ENCODE assay signal across 31 mouse cellular contexts in the genomic region with DNA sequence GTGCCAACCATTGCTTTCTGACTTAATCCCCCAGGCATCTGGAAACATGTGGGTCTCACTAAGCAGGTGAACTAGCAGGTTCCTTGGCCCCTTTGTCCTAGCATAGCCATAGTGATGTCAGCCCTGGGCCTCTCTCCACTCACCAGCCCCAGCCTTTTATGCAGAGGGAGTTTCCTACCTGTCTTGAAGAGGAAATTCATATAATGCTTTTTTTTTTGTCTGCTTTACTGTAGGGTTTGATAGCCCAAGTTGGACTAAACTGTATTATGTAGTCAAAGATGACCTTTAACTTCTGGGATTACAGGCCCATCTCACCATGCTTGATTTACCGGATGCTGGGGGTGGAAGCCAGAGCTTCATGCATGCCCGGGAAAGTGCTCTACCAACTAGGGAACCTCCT. TPM values are rescaled to one million over a fixed set of nuclear protein-coding genes. Genes with fewer than 3 reads are reported as not detected.
"Had no signal": no experiment of that assay in that cellular context is flagged by ENCODE, and none has a peak within 500 bp of the region (broad histone marks: within the 10 kb centered on the region; RNA-seq: fewer than 3 reads in every experiment).

No protein-coding gene starts in this region.

- H3K27me3 ChIP-seq: liver, embryonic 13.5 days had no signal

- DNase-seq: kidney, postnatal 25 days; layer of hippocampus, postnatal 36 days; liver, embryonic 13.5 days; lung, adult 2 months; lung, postnatal 14 days; lung, postnatal 4 days; midbrain, embryonic 14.5 days; thymus, adult 2 months; thymus, postnatal 14 days; thymus, postnatal 4 days had no signal

- H3K4me2 ChIP-seq: liver, embryonic 13.5 days; midbrain, embryonic 11.5 days had no signal

- H3K4me3 ChIP-seq: layer of hippocampus, adult 2 months; left cerebral cortex, adult 2 months; liver, embryonic 13.5 days had no signal

- H3K9ac ChIP-seq: liver, embryonic 13.5 days had no signal

- H3K9me3 ChIP-seq: liver, embryonic 13.5 days had no signal

- H3K27ac ChIP-seq: kidney, postnatal 0 days; layer of hippocampus, adult 2 months; left cerebral cortex, adult 2 months; liver, embryonic 13.5 days; stomach, postnatal 0 days had no signal

RNA-seq across cellular contexts. Expression of gene Gm45233, which starts 5.9 kb away (rescaled TPM):
- total RNA-seq: liver, adult 2 months; megakaryocyte-erythroid progenitor cell, adult 5-6 weeks had no signal
- polyA plus RNA-seq: large intestine, adult 2 months; liver, embryonic 13.5 days; lung, embryonic 16.5 days; midbrain, embryonic 11.5 days; midbrain, embryonic 14.5 days; neural tube, embryonic 11.5 days; spleen, adult 2 months had no signal

RNA-seq across cellular contexts. Expression of gene Cldnd2, which starts 9.2 kb away (rescaled TPM):
- total RNA-seq: layer of hippocampus, adult 2 months; layer of hippocampus, postnatal 10 days; layer of hippocampus, postnatal 36 days; left cerebral cortex, adult 2 months; left cerebral cortex, postnatal 10 days; left cerebral cortex, postnatal 36 days; liver, adult 2 months; megakaryocyte-erythroid progenitor cell, adult 5-6 weeks; midbrain, postnatal 0 days had no signal
- polyA plus RNA-seq: large intestine, adult 2 months; limb, embryonic 11.5 days; limb, embryonic 14.5 days; liver, embryonic 13.5 days; liver, embryonic 16.5 days; lung, adult 2 months; lung, embryonic 16.5 days; midbrain, embryonic 11.5 days; midbrain, embryonic 14.5 days; midbrain, postnatal 0 days; neural tube, embryonic 11.5 days; neural tube, embryonic 14.5 days; small intestine, adult 2 months; stomach, embryonic 14.5 days; stomach, postnatal 0 days; thymus, adult 2 months had no signal

RNA-seq across cellular contexts. Expression of gene Nkg7, which starts 12.9 kb away (rescaled TPM):
- total RNA-seq: layer of hippocampus, adult 2 months; layer of hippocampus, postnatal 10 days; layer of hippocampus, postnatal 36 days; left cerebral cortex, adult 2 months; left cerebral cortex, postnatal 10 days; left cerebral cortex, postnatal 36 days; midbrain, postnatal 0 days had no signal
- polyA plus RNA-seq: midbrain, embryonic 11.5 days; midbrain, embryonic 14.5 days; neural tube, embryonic 11.5 days; neural tube, embryonic 14.5 days had no signal
